Mouse (Mus musculus) stomach, embryonic 15.5 days (tissue): ENCODE measurements around the gene Zbtb46. TPM values are rescaled to one million over a fixed set of nuclear protein-coding genes. Genes with fewer than 3 reads are reported as not detected.
A peak's percentile ranks its signal among the peaks of the same experiment; 100 is the strongest.

Experiments used
- ATAC-seq: fragments of 200-750 bp; cut with Nextera tagmentation; 2 replicates; pipeline ENCODE4 v1.8.0; 2017; ENCODE audit warnings: low read depth, moderate number of reproducible peaks, moderate TSS enrichment; ENCODE audit not compliant: insufficient read depth, low FRiP score
- H3K27ac ChIP-seq: fragments of 300-500 bp; sonication (generic); 2 replicates; pipeline ENCODE4 v1.5.1; 2015; ENCODE audit warnings: mild to moderate bottlenecking, inconsistent platforms
- H3K27me3 ChIP-seq: fragments of 300-500 bp; sonication (generic); replicated peaks from 2 replicates; pipeline ENCODE4 v1.6.1; 2015; ENCODE audit warnings: inconsistent platforms
- H3K36me3 ChIP-seq: fragments of 300-500 bp; sonication (generic); 2 replicates; pipeline ENCODE4 v1.6.1; 2015; ENCODE audit warnings: inconsistent platforms
- H3K4me1 ChIP-seq: fragments of 300-500 bp; sonication (generic); 2 replicates; pipeline ENCODE4 v1.6.1; 2015; ENCODE audit warnings: inconsistent platforms
- H3K4me2 ChIP-seq: fragments of 300-500 bp; sonication (generic); 2 replicates; pipeline ENCODE4 v1.6.1; 2015; ENCODE audit warnings: mild to moderate bottlenecking, inconsistent platforms
- H3K4me3 ChIP-seq: fragments of 300-500 bp; sonication (generic); replicated peaks from 2 replicates; pipeline ENCODE4 v1.5.1; 2015; ENCODE audit warnings: inconsistent platforms
- H3K9ac ChIP-seq: fragments of 300-500 bp; sonication (generic); 2 replicates; pipeline ENCODE4 v1.6.1; 2015; ENCODE audit warnings: inconsistent platforms
- H3K9me3 ChIP-seq: fragments of 300-500 bp; sonication (generic); 2 replicates; pipeline ENCODE4 v1.6.1; 2016; ENCODE audit warnings: inconsistent platforms
- WGBS: fragments of 180-500 bp; shearing (Covaris S2); methylation state at CpG from one replicate; pipeline ENCODE4 v1.1.7; 2015; 5-methylcytosine and 5-hydroxymethylcytosine counted together
- polyA plus RNA-seq: library from polyadenylated mRNA; unstranded; fragments of >200 nt; fragmentation: Nextera tagmentation; extraction: Ambion mirVana; gene quantifications from 2 replicates; pipeline ENCODE4 v1.2.1, GENCODE M21; 2015

Gene Zbtb46
- polyA plus RNA-seq, 1 experiment from 2014 or later: 10.0 TPM

DNA sequence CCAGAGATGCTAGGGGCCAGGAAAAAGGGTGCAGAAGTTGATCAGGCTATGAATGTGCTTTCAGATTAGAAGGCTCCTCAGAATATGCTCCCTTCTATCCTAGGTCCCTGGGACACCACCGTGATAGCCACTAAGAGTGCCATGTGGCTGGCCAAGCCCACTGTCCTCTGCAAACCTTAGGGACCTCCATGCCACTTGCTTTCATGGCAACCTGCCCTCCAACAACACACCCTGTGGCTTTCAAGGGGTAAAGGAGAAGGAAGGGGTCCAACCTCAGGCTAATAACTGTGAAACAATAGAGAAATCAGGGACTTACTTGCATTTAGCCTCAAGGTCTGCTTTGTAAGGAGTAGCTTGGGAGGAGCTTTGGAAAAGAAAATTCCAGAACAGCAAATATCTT lies 3.4 kb upstream of the Zbtb46 start:
- no peak overlapping the region for H3K9ac ChIP-seq
- 96% methylated on average over 1 of the region's 1 CpGs for WGBS
- no peak overlapping the region for H3K27ac ChIP-seq
- no peaks in the 10 kb centered on the region for H3K9me3 ChIP-seq
- H3K27me3 ChIP-seq: peaks cover 4% of the 10 kb centered on the region; the same call in 1 of the 2 replicates
- H3K36me3 ChIP-seq: no peaks in the 10 kb centered on the region
- no peak overlapping the region for H3K4me2 ChIP-seq
- no peak for ATAC-seq
- peaks cover 27% of the 10 kb centered on the region for H3K4me1 ChIP-seq
- no peak overlapping the region for H3K4me3 ChIP-seq

DNA sequence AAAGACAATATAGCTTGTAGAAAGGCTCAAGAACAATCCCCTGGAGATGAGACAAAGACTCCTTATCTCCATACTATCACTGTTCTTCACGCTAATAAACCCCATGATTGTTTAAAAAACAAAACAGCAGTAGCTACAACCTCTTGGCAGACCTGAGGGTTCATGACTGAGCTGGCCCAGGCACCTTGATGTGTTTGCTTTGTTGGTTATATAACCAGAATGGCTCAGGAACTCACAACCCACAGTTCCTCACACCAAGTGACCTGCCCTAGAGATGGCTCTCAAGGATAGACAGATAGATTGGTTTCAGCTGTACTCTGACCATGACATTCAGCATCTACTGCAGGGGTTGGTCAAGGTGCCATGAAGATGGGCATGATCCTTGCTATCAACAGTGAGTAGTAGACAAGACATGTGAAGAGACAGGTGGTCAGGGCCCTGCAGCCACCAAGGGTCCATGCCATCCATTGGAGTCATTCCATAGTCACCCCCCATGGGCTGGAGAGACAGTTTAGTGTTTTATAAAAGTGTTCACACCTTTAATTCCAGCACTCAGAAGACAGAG lies 2.4 kb upstream of the Zbtb46 start:
- H3K36me3 ChIP-seq: no peaks in the 10 kb centered on the region
- H3K27me3 ChIP-seq: peaks cover 4% of the 10 kb centered on the region; the same call in 1 of the 2 replicates
- H3K27ac ChIP-seq: no peak overlapping the region
- no peaks in the 10 kb centered on the region for H3K9me3 ChIP-seq
- no peak for ATAC-seq
- H3K4me3 ChIP-seq: no peak overlapping the region
- 90% methylated on average over 1 of the region's 1 CpGs for WGBS
- peaks cover 27% of the 10 kb centered on the region for H3K4me1 ChIP-seq
- no peak overlapping the region for H3K9ac ChIP-seq
- H3K4me2 ChIP-seq: no peak overlapping the region

DNA sequence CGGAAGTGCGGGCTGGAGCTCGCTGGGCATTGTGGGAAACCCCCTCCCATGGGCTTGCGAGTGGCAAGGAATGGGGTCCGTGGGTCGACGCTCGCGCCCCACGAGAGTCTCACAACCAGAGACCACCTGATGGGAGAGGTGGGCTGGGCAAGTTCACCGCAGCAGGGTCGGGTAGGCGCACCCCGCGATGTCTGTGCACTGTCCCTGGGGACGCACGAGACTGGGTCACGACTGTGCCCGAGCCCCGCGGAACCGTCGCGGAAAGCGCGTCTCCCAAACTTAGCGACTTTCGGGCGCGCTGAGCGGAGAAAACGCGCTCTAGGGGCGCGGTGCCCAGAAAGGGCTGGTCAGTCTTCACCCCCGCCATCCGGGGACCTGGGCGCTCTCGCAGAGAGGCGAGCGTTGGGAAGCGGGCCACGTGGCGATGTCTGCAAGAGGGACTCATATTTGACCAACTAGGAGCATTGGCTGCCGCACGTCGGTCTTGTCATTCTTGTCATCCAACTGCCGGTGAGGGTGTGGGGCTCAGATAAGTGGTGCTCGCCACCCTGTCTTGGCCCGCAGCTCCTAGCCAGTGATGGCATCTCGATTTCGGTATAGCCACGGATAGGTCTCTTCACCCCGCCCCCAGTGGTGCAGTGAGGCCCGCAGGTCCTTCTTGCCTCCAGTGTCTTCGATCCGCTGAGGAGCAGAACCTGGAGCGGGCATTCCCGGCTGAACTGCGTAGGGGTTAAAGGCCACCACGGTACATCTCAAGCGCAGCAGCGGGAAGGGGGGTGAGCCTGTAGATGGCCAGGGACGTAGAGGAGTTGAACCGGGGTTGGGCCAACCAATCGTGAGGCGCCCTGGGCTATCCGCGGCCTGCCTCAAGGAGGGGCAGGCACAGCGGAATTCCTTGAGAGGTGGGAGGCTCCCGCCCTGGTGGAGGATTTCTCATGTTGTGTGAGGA lies 721 bp upstream of the Zbtb46 start:
- H3K4me2 ChIP-seq: peak overlapping the region; percentile 99
- no peaks in the 10 kb centered on the region for H3K9me3 ChIP-seq
- H3K9ac ChIP-seq: peak overlapping the region; percentile 54
- peaks cover 27% of the 10 kb centered on the region for H3K4me1 ChIP-seq
- H3K36me3 ChIP-seq: no peaks in the 10 kb centered on the region
- H3K27me3 ChIP-seq: peaks cover 4% of the 10 kb centered on the region; the same call in 1 of the 2 replicates
- ATAC-seq: peak; percentile 69
- H3K4me3 ChIP-seq: peak overlapping the region; percentile 97
- under 1% methylated on average over 67 of the region's 71 CpGs for WGBS
- H3K27ac ChIP-seq: peak overlapping the region; percentile 75

DNA sequence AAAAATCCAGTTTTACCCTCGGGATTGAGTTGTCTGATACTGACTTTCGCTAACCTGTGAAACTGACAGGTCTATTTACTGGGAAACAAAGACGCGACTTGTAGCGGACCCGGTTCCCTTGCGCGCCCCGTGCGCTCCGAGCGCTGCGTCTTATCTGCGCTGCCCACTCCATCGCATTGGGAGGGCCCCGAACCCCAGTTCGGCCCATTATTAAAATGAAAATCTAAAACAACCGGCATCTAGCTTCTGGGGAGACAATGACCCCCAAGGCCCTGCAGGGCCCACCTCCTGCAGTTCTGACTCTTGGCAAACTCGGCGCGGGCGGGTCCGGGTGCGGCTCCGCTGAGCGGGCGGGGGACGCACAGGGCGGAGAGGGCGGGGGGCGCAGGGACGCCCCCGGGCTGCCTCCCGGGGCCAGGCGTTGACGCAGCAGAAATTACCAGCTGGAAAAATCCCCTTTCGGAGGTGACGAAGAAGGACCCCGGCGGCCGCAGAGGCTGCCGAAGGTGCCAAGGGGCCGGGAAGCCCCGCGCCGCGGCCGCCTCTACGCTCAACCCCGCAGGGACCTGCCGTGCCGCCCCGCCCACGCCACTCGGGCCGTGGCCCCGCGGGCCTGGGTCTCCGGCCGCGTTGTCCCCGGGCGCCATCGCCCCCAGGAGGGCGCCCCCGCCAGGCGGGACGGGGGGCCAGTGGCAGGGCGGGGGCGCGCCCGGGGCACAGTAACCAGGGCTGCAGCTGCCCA lies 644 bp downstream of the Zbtb46 start:
- WGBS: under 1% methylated on average over 72 of the region's 72 CpGs
- H3K27me3 ChIP-seq: peaks cover 4% of the 10 kb centered on the region; the same call in 1 of the 2 replicates
- peak overlapping the region; percentile 71 for H3K9ac ChIP-seq
- peak overlapping the region; percentile 97 for H3K4me3 ChIP-seq
- H3K36me3 ChIP-seq: no peaks in the 10 kb centered on the region
- H3K9me3 ChIP-seq: no peaks in the 10 kb centered on the region
- H3K4me2 ChIP-seq: peak overlapping the region; percentile 99
- H3K27ac ChIP-seq: peak overlapping the region; percentile 65; the same call in 1 of the 2 replicates
- 0 out of 2 replicates have a peak, but pooled peaks have one; percentile 0 for ATAC-seq
- H3K4me1 ChIP-seq: peaks cover 27% of the 10 kb centered on the region

DNA sequence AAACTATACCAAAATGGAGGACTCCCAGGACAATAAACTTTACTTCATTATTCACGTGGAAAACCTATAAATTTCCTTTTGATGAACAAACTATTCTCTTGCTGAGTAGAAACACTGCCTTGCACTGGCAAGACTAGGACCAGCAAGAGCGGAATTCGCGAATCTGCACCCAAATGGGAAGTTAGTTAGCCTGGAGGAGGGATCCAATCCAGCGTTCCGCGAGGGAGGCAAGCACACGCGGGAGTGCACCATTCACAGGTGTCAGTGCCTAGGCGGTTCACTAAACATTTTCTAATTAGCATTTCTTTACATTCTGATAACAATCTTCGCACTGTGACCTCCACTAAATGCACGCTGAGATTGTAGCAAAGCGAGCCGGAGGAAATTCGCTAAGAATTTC lies 1.4 kb downstream of the Zbtb46 start:
- Histone ChIP-seq H3K27me3 (no peaks in the 10 kb centered on the region), H3K4me3 (peak overlapping the region; percentile 97), H3K9ac (no peak overlapping the region), H3K9me3 (no peaks in the 10 kb centered on the region), H3K27ac (no peak overlapping the region), H3K4me1 (peaks cover 22% of the 10 kb centered on the region), H3K4me2 (peak overlapping the region; percentile 99), H3K36me3 (no peaks in the 10 kb centered on the region)
- no peak for ATAC-seq
- WGBS: 6% methylated on average over 15 of the region's 15 CpGs

DNA sequence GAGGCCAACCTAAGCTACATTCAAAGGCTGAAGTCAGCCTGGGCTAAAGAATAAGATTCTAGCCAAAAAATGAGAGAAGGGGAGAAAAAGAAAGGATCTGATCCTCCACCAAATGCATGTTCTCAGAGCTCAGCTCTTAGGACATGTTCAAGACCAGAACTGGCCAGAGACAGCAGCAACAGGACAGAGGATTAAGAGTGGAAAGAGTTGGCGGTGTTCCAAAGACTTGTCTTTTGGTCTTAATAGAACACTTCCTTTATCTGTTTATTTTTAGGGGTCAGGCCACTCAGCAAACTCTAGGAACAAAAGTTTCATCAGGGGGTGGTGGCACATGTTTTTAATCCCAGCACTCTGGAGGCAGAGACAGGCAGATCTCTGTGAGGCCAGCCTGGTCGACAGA lies 3.3 kb downstream of the Zbtb46 start:
- ATAC-seq: no peak
- H3K4me2 ChIP-seq: no peak overlapping the region
- H3K4me3 ChIP-seq: no peak overlapping the region
- 64% methylated on average over 2 of the region's 2 CpGs for WGBS
- H3K36me3 ChIP-seq: no peaks in the 10 kb centered on the region
- H3K27ac ChIP-seq: no peak overlapping the region
- no peak overlapping the region for H3K9ac ChIP-seq
- peaks cover 18% of the 10 kb centered on the region for H3K4me1 ChIP-seq
- H3K27me3 ChIP-seq: no peaks in the 10 kb centered on the region
- no peaks in the 10 kb centered on the region for H3K9me3 ChIP-seq

DNA sequence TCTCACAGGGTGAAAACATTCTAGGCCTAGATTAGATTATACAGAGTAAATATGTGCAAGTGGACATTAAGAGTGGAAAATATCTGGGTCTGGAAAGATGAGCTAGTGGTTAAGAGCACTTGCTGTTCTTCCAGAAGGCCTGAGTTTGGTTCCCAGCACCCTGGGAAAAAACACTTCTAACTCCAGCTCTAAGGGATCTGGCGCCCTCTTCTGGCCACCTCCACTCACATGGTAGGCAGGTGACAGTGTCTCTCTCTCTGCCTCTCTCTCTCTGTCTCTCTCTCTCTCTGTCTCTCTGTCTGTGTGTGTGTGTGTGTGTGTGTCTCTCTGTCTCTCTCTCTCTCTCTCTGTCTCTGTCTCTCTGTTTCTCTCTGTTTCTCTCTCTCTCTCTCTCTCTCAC lies 6.0 kb downstream of the Zbtb46 start:
- Histone ChIP-seq H3K27me3 (no peaks in the 10 kb centered on the region), H3K4me3 (no peak overlapping the region), H3K9me3 (no peaks in the 10 kb centered on the region), H3K9ac (no peak overlapping the region), H3K27ac (no peak overlapping the region), H3K36me3 (no peaks in the 10 kb centered on the region), H3K4me2 (no peak overlapping the region), H3K4me1 (peaks cover 5% of the 10 kb centered on the region)
- no peak for ATAC-seq
- WGBS: 42% methylated on average over 1 of the region's 1 CpGs

DNA sequence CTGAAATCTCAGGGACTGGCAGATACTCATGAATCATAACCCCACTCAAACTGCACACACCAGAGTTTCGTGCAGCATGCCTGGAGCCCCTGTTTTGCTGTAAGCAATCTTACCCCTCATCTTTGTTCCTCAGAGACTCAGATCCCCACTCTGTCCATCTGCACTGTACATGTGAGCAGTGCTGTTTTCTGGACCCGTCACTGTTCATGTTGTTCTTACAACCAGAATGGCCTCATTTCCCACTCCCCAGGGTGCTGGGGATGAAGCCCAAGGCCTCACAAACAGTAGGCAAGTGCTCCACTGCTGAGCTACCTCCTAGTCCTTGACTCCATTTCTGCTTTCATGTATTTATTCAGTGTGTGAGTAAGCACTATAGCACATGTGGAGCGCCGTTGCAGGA lies 7.0 kb downstream of the Zbtb46 start:
- H3K4me2 ChIP-seq: no peak overlapping the region
- no peaks in the 10 kb centered on the region for H3K27me3 ChIP-seq
- WGBS: 72% methylated on average over 4 of the region's 4 CpGs

DNA sequence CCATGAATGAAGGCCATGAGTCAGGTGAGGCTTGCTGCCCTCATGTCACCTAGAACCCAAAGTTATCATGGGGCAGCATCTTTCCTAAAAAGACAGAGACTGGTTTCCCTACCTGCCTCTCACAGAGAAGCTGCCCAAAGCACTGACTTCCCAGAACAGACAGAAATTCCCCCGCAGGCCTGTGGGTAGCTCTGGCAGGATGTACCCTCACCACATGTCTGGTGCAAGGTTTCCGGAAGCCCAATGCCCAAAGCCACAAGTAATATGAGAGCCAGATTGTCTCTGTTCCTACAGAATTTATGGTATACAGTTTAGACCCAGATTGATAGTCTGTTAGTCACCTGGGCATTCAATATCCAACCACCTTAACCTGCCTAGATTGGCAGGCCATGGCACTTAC lies 16.2 kb downstream of the Zbtb46 start:
- Histone ChIP-seq H3K4me1 (no peaks in the 10 kb centered on the region), H3K9me3 (no peaks in the 10 kb centered on the region), H3K4me2 (no peak overlapping the region), H3K36me3 (no peaks in the 10 kb centered on the region), H3K4me3 (no peak overlapping the region), H3K27me3 (no peaks in the 10 kb centered on the region), H3K27ac (no peak overlapping the region), H3K9ac (no peak overlapping the region)
- WGBS: 86% methylated on average over 2 of the region's 2 CpGs
- ATAC-seq: no peak

More for the DNA sequence above, 7.0 kb downstream of the Zbtb46 start:
- H3K9ac ChIP-seq: no peak overlapping the region
- no peaks in the 10 kb centered on the region for H3K4me1 ChIP-seq
- H3K27ac ChIP-seq: no peak overlapping the region
- H3K4me3 ChIP-seq: no peak overlapping the region
- H3K36me3 ChIP-seq: no peaks in the 10 kb centered on the region
- no peaks in the 10 kb centered on the region for H3K9me3 ChIP-seq
- ATAC-seq: no peak

DNA sequence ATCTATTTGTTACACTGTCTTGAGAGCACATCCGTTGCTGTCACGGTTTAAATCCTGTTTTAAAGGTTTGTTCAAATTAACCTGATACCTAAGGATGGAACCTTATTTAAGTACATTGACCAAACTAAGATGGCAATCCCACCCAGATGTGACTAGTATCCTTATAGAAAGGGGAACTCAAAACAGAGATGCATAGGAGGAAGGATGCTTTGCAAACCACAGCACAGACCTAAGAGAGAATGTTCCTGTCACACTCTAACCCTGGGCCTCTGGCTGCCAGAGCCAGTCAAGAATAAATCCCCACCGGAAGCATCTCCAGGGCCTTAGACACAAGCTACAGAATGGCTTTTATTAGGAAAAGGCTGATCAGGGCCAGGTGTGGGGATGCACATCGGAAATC lies 21.1 kb downstream of the Zbtb46 start:
- no peaks in the 10 kb centered on the region for H3K9me3 ChIP-seq
- no peak overlapping the region for H3K9ac ChIP-seq
- ATAC-seq: no peak
- no peaks in the 10 kb centered on the region for H3K36me3 ChIP-seq
- 84% methylated on average over 4 of the region's 4 CpGs for WGBS
- H3K4me2 ChIP-seq: no peak overlapping the region
- no peaks in the 10 kb centered on the region for H3K27me3 ChIP-seq
- no peak overlapping the region for H3K4me3 ChIP-seq
- no peak overlapping the region for H3K27ac ChIP-seq
- no peaks in the 10 kb centered on the region for H3K4me1 ChIP-seq

DNA sequence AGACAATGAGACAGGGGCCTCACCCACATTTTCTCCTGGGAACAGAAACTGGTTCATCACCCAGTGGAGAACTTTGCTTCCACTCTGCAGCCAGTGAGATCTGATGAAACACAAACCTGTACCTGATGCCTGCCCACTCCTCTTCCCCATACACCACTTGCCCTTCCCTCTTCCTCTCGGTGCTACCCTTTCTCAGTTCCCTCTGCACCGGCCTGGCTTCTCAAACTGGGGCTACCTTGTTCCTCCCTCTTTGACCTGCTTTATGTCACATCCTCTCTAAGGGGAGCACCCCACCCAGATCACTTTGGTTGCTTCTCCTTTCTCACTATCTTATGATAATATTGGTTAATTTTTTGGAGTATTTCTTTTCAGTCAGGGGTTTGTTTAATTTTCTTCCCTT lies 23.0 kb downstream of the Zbtb46 start:
- H3K4me1 ChIP-seq: no peaks in the 10 kb centered on the region
- no peak for ATAC-seq
- H3K4me3 ChIP-seq: no peak overlapping the region
- no peaks in the 10 kb centered on the region for H3K9me3 ChIP-seq
- H3K27ac ChIP-seq: no peak overlapping the region
- H3K27me3 ChIP-seq: no peaks in the 10 kb centered on the region
- WGBS: 74% methylated on average over 2 of the region's 2 CpGs
- no peak overlapping the region for H3K4me2 ChIP-seq
- no peak overlapping the region for H3K9ac ChIP-seq
- no peaks in the 10 kb centered on the region for H3K36me3 ChIP-seq

DNA sequence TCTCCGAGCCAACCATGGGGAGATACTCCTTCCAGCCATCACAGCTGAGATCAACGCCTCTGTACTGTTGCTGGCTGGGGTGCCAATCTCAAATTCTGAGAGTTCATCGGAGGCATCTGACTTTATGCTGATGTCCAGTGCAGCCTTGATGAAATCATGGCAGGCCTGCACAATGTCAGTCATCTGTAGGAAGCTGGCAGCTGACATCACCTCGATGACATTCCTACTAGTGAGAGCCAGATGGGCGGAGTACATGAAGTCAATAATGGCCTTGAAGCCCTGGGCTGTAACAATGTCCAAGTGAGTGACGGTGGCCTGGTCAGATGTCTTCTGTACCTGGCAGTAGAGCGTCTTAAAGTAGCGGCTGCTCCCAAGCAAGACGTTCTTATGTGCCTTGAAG lies 35.4 kb downstream of the Zbtb46 start:
- WGBS: 92% methylated on average over 9 of the region's 9 CpGs
- H3K4me3 ChIP-seq: no peak overlapping the region

More for the DNA sequence above, 35.4 kb downstream of the Zbtb46 start:
- H3K9me3 ChIP-seq: no peaks in the 10 kb centered on the region
- no peak for ATAC-seq
- no peak overlapping the region for H3K9ac ChIP-seq
- no peak overlapping the region for H3K27ac ChIP-seq
- H3K4me1 ChIP-seq: no peaks in the 10 kb centered on the region
- H3K27me3 ChIP-seq: no peaks in the 10 kb centered on the region
- H3K36me3 ChIP-seq: no peaks in the 10 kb centered on the region
- H3K4me2 ChIP-seq: no peak overlapping the region
